Mouse (Mus musculus): Measurements from ENCODE around the gene Olfr811.

The Olfr811 gene

DNA sequence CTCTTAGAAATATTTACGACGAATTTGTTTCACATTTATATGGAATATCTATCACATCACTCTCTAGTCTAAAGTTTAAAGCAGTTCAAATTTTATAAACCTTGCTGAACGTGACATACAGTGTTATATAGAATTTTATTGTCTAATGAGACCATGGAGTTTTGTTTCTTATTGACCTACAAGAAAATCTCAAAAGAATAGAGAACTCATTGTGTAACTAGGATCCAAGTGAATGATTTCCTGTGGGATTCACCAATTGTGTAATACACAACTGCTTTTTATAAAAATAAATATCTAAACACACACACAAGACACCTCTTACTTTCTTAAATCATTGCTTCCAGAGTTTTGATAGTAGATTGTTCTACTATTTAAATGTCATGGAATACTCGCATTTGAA is at the start of gene Olfr811:
TSS of gene Olfr811 (minus strand) at position 101 of the 400 bp plus-strand sequence.
- CTCF ChIA-PET, result no interaction called here

GRCm38 (mm10) chr10:129847343-129847742 is 43.1 kb upstream of the Olfr811 start:
- CTCF ChIA-PET, result no interaction called here

DNA sequence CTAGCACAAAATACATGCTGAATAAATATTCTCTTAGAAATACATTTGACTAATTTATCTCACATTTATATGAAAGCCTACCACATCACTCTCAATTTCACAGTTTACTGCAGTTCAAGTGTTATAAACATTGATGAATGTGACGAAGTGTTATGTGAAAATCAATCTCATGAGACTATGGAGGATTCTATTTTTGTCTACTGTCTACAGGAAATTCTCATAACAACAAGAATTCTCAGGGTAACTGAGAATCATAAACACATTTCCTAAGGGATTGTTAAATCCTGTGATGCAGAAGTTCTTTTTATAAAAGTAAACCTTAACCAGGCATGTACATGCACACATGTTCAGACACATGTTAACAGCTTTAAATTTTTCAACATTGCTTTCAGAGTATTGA is 41.8 kb upstream of the Olfr811 start, which contains the start of gene Olfr812:
TSS of gene Olfr812 (minus strand) at position 101 of the 400 bp plus-strand sequence.
- CTCF ChIA-PET, result no interaction called here

GRCm38 (mm10) chr10:129794817-129795216 is 9.4 kb downstream of the Olfr811 start, which contains the start of gene Olfr810:
Olfr810 (minus strand) TSS chr10:129794917.
- CTCF ChIA-PET, result no interaction called here

GRCm38 (mm10) chr10:129778123-129778522 is 26.1 kb downstream of the Olfr811 start:
- CTCF ChIA-PET, result no interaction called here

- CTCF ChIA-PET, result no interaction called here
Measured at GRCm38 (mm10) chr10:129774338-129774737, 29.9 kb downstream of the Olfr811 start, which contains the start of gene Olfr809. Olfr809 (plus strand) TSS chr10:129774638.

GRCm38 (mm10) chr10:129765182-129765581 is 39.0 kb downstream of the Olfr811 start, which contains the start of gene Olfr808:
Olfr808 (plus strand) TSS chr10:129765482.
- CTCF ChIA-PET, result no interaction called here

DNA sequence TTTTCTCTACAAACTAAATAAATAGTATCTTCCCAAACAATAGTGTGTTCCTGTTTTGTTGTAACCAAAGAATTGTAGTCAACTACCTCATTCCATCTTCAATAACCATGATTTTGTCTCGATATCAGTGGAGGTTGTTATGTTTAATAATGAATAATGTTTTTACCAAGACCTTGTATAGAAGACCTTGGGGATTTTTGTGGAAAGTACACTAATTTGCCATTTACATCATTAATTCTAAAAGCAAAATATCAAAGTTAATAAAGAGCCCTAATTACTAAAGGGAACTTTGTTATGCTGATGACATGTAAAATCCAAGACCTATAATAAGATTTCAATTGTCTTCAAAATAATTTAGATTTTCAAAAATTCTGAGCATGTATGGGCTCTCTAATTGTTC is 46.5 kb downstream of the Olfr811 start, which contains the start of gene Olfr807:
TSS of gene Olfr807 (minus strand) at position 101 of the 400 bp plus-strand sequence.
- CTCF ChIA-PET, result no interaction called here

All from spleen, embryonic (tissue).